Mouse (Mus musculus) liver, adult 2 months (tissue): ENCODE measurements around the gene Anxa5.

Experiments used
- CTCF ChIP-seq: fragments of 200-500 bp; IDR thresholded peaks from 2 replicates; pipeline ENCODE4 v1.5.1; 2011; ENCODE audit warnings: low read depth, low read length, control low read depth
- POLR2A ChIP-seq: fragments of 200-500 bp; IDR thresholded peaks from 2 replicates; pipeline ENCODE4 v1.6.1; 2011; ENCODE audit warnings: low read length, control low read depth; ENCODE audit not compliant: insufficient read depth; ENCODE audit errors: extremely low read depth

DNA sequence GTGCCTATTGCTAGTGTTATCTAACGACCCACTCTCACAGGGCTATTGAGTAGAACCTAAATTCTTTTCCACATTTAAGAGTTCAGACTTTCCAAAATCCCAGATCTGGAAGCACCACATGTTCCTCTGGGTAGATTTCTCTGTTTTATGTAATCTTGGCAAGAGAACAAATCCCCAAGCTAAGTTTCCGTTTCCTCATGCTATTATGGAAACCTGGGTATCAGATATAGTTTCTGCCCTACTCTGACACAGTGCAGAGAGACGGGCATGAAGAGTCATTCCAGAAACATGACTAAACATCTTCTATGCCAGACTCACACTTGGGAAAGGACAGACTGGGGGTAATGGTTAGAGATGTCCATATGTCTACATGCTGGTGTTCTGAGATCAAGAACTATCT, 48.8 kb upstream of the Anxa5 start:
- TF ChIP-seq POLR2A (no peak), CTCF (no peak)
